ENCODE assay signal across 8 mouse cellular contexts in genomic region chr13:34239371-34240086, GRCm38 (mm10).
DNase-seq lines count a peak whose midpoint lies in the region; ATAC-seq lines count a peak whose summit lies in the region.
"Had no signal": no experiment of that assay in that cellular context is flagged by ENCODE, and none has a peak within 500 bp of the region (broad histone marks: within the 10 kb centered on the region; RNA-seq: fewer than 3 reads in every experiment).

No protein-coding gene starts in this region.

- no peak overlapping the region for H3K4me2 ChIP-seq in liver, embryonic 16.5 days (ENCODE audit: low read depth, low read length)
- H3K4me2 ChIP-seq in heart, embryonic 11.5 days, result no peak overlapping the region

- H3K27ac ChIP-seq in liver, embryonic 16.5 days (ENCODE audit: low read length), result peak overlapping the region; percentile 27; the same call in 1 of the 2 replicates
- no peak overlapping the region for H3K27ac ChIP-seq in heart, embryonic 11.5 days (ENCODE audit: low read depth, low read length)
- H3K27ac ChIP-seq: liver, embryonic 14.5 days had no signal

- peak; percentile 78 for DNase-seq in Muller cell, postnatal 12 days (ENCODE audit: inconsistent ontology term)
- DNase-seq in embryo, embryonic 11 days, result peak; percentile 77
- peak; percentile 79 for DNase-seq in kidney, adult 11 months
- DNase-seq in c-Kit-positive CD71-positive TER-119-positive erythroid progenitor cells, embryonic 14.5 days (ENCODE audit: low spot score), result no peak
- DNase-seq in adrenal gland, postnatal 36 days, result no peak

- no peaks in the 10 kb centered on the region for H3K27me3 ChIP-seq in liver, embryonic 16.5 days (ENCODE audit: control insufficient read depth, insufficient read depth, low read depth, low read length)
- no peaks in the 10 kb centered on the region for H3K27me3 ChIP-seq in heart, embryonic 11.5 days (ENCODE audit: control insufficient read depth, insufficient read depth, low read length)

- H3K4me1 ChIP-seq in liver, embryonic 16.5 days (ENCODE audit: control insufficient read depth, low read depth, low read length), result peaks cover 12% of the 10 kb centered on the region
- H3K4me1 ChIP-seq in heart, embryonic 11.5 days (ENCODE audit: control insufficient read depth, insufficient read depth, low read length), result peaks cover 21% of the 10 kb centered on the region

- peak; percentile 48; the same call in 1 of the 2 replicates for ATAC-seq in liver, embryonic 16.5 days (ENCODE audit: low read depth)
- no peak for ATAC-seq in heart, embryonic 11.5 days (replicated peaks; ENCODE audit: insufficient number of reproducible peaks, low FRiP score, low TSS enrichment)

- 64% methylated on average over 11 of the region's 11 CpGs for WGBS in liver, embryonic 16.5 days (ENCODE audit: insufficient replicate concordance)
- 36% methylated on average over 11 of the region's 11 CpGs for WGBS in heart, embryonic 11.5 days (ENCODE audit: insufficient replicate concordance)

- H3K36me3 ChIP-seq in liver, embryonic 16.5 days (ENCODE audit: control insufficient read depth, insufficient read depth), result no peaks in the 10 kb centered on the region
- no peaks in the 10 kb centered on the region for H3K36me3 ChIP-seq in heart, embryonic 11.5 days (ENCODE audit: control insufficient read depth, insufficient read depth, low read length)

- H3K9me3 ChIP-seq in liver, embryonic 16.5 days (replicated peaks; ENCODE audit: control insufficient read depth, low read length), result no peaks in the 10 kb centered on the region
- no peaks in the 10 kb centered on the region for H3K9me3 ChIP-seq in heart, embryonic 11.5 days (replicated peaks; ENCODE audit: control insufficient read depth, low read length)

- H3K4me3 ChIP-seq in liver, embryonic 16.5 days (ENCODE audit: low read depth, low read length), result no peak overlapping the region
- H3K4me3 ChIP-seq in heart, embryonic 11.5 days (ENCODE audit: low read depth, low read length), result no peak overlapping the region

- no peak overlapping the region for H3K9ac ChIP-seq in liver, embryonic 16.5 days (ENCODE audit: low read depth, low read length)
- H3K9ac ChIP-seq in heart, embryonic 11.5 days (ENCODE audit: low read depth, low read length), result no peak overlapping the region
- H3K9ac ChIP-seq: liver, embryonic 14.5 days had no signal

Comparison
In these comparisons a context has a peak if more than half of its experiments do, and no peak if none do; other contexts are left out.
1. DNase-seq: peak in Muller cell, postnatal 12 days (single experiment), embryo, embryonic 11 days (single experiment) and kidney, adult 11 months (single experiment); none in c-Kit-positive CD71-positive TER-119-positive erythroid progenitor cells, embryonic 14.5 days (single experiment) and adrenal gland, postnatal 36 days (0 of 2).